Mouse (Mus musculus) erythroblast, embryonic 14.5 days (primary cell): ENCODE data around the gene Skil. TPM values are rescaled to one million over a fixed set of nuclear protein-coding genes. Genes with fewer than 3 reads are reported as not detected.

ENCODE experiments used
- H3K27me3 ChIP-seq: 2 replicates; pipeline ENCODE4 v1.6.1; 2012; ENCODE audit warnings: inconsistent platforms; ENCODE audit not compliant: control insufficient read depth
- H3K36me3 ChIP-seq: 2 replicates; pipeline ENCODE4 v1.6.1; 2012; ENCODE audit warnings: mild to moderate bottlenecking, inconsistent platforms; ENCODE audit not compliant: control insufficient read depth
- H3K4me1 ChIP-seq: 2 replicates; pipeline ENCODE4 v1.6.1; 2012; ENCODE audit warnings: inconsistent platforms; ENCODE audit not compliant: control insufficient read depth
- H3K4me3 ChIP-seq: replicated peaks from 2 replicates; pipeline ENCODE3; 2012; ENCODE audit warnings: moderate library complexity, mild to moderate bottlenecking, inconsistent platforms
- H3K9me3 ChIP-seq: 2 replicates; pipeline ENCODE4 v1.6.1; 2012; ENCODE audit warnings: low read length, inconsistent platforms, mixed read lengths; ENCODE audit not compliant: control insufficient read depth
- GATA1 ChIP-seq: IDR thresholded peaks from 2 replicates; pipeline ENCODE4 v1.6.1; 2012; ENCODE audit warnings: low read length, inconsistent platforms, mixed read lengths
- TAL1 ChIP-seq: IDR thresholded peaks from 3 replicates; pipeline ENCODE4 v1.6.1; 2012; ENCODE audit warnings: low read length, inconsistent platforms, mixed read lengths
- polyA plus RNA-seq: library from polyadenylated mRNA; stranded (reverse); fragments of >175 nt; gene quantifications from 2 replicates; pipeline ENCODE4 v1.2.3, GENCODE M21; 2012

Gene Skil
- polyA plus RNA-seq: 0.15 and 0.19 TPM in 2 replicates

DNA sequence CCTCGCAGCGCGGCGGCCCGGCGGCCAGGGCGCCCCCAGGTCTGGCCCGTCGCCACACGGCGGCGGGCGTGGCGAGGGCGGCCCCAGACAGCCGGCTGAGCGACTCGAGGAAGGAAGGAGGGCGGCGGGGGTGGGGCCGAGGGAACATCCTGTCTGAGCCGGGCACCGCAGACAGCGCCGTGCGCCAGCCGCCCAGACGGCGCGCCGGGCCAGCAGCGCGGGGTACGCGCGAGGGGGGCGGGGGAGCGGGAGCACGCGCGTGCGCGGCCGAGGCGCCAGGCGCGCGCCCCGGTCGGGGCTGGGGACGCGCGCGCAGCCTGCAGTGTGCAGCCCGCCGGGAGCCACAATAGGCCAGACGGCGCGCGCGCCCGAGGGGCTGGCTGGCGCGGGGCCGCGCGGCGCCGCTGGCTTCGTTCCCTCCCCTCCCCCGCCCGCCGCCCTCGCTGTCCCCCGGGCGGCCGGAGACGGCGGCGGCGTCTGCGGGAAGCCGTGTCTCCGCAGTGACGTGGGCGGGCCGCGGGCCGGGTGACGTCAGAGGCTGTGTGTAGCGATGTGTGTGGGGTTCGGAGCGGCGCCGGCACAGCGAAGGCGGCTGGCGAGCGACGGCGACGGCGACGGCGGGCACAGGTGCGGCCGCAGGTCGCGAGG is at the start of gene Skil:
TSS of gene Skil (plus strand) at position 528 of the 648 bp plus-strand sequence.
- H3K36me3 ChIP-seq: peaks cover 10% of the 10 kb centered on the region
- no peaks in the 10 kb centered on the region for H3K9me3 ChIP-seq
- peaks cover 53% of the 10 kb centered on the region for H3K4me1 ChIP-seq
- TF ChIP-seq GATA1: no peak
- no peak for TF ChIP-seq TAL1
- H3K27me3 ChIP-seq: peaks cover 15% of the 10 kb centered on the region
- H3K4me3 ChIP-seq: peak within 1 kb of the TSS; percentile 81

DNA sequence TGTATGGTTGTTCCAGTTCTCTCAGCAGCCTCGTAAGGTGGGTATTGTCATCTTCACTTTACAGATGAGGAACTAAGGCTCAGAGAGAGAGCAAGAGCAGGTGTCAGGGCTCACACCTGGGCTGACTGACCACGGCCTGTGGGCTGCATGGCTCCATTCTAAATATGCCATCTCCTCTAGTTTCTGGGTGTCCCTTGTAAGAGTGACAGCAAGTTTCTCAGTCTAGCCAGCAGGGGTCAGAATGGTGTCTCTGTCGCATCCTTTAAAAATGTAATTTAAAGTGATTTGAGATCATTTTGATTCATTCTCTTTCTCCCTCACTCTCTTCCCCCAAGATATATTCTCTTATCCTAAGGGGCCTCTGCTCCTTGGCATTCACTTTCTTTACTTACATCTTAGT is 47.6 kb upstream of the Skil start:
- H3K36me3 ChIP-seq: peaks cover 4% of the 10 kb centered on the region

DNA sequence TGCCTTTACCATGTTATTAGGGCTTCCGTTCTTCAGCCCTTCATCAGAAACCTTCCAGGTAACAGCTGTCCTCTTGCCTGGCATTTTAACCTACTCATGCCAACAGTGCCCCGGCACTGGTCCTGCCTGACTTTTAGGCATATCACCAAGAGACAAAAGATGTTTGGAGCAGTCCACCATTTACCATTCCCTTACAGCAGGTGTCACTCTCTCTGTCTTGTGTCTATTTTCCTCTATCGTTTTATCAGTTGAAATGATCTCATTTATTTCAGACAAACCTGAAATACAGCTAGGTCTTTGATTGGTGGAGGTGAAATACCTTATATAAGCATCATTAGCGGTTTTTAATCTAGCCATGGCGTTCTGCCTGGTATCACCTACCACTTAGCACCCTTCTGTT is 45.8 kb upstream of the Skil start:
- Histone ChIP-seq H3K27me3 (no peaks in the 10 kb centered on the region), H3K36me3 (peaks cover 4% of the 10 kb centered on the region), H3K4me3 (no peak overlapping the region), H3K9me3 (no peaks in the 10 kb centered on the region), H3K4me1 (no peaks in the 10 kb centered on the region)
- TF ChIP-seq TAL1 (no peak), GATA1 (no peak)

More for the DNA sequence above, 47.6 kb upstream of the Skil start:
- Histone ChIP-seq H3K4me1 (no peaks in the 10 kb centered on the region), H3K4me3 (no peak overlapping the region), H3K27me3 (no peaks in the 10 kb centered on the region), H3K9me3 (no peaks in the 10 kb centered on the region)
- TF ChIP-seq GATA1 (no peak), TAL1 (no peak)

DNA sequence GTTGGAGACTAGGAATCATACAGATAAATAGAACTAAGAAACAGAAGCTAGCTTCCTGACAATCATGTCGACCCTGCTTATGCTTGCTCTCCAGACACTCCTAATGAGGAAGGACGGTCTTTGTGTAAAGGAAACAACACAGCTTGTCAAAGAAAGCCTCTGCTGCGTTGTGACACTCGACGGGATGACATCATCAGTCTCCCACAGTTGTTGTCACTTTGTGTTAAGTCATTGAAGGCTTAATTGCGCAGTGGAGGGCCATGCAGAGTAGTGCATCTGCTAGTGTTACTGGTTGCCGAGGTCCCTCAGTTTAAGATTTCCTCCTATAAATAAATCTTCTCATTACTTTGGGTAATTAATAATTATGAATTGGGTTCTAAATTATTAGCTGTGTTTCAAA is 44.5 kb upstream of the Skil start:
- Histone ChIP-seq H3K9me3 (no peaks in the 10 kb centered on the region), H3K4me3 (no peak overlapping the region), H3K27me3 (no peaks in the 10 kb centered on the region), H3K4me1 (no peaks in the 10 kb centered on the region), H3K36me3 (peaks cover 4% of the 10 kb centered on the region)
- no peak for TF ChIP-seq GATA1
- no peak for TF ChIP-seq TAL1

DNA sequence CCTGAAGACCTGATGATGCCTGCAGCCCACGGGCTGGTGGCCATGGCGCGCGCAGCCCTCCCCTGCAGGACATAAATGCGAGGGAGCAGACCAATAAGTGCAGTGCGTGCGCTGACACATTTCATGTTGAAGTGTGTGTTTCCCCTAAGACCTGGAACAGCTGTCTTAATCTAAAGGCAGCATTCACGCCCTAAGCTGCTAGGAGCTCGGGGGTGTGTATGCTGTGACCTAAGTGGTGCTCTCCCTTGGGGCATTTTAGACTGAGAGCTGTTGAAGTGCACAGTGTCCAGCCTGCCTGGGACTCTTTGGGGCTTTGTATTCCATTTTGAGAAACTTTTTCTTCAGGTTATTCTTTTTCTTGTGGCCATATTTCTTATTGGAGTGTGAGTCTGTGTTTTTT is 43.1 kb upstream of the Skil start:
- Histone ChIP-seq H3K4me1 (peaks cover 6% of the 10 kb centered on the region), H3K4me3 (no peak overlapping the region), H3K27me3 (no peaks in the 10 kb centered on the region), H3K36me3 (peaks cover 4% of the 10 kb centered on the region), H3K9me3 (no peaks in the 10 kb centered on the region)
- TF ChIP-seq GATA1: no peak
- TF ChIP-seq TAL1: no peak

DNA sequence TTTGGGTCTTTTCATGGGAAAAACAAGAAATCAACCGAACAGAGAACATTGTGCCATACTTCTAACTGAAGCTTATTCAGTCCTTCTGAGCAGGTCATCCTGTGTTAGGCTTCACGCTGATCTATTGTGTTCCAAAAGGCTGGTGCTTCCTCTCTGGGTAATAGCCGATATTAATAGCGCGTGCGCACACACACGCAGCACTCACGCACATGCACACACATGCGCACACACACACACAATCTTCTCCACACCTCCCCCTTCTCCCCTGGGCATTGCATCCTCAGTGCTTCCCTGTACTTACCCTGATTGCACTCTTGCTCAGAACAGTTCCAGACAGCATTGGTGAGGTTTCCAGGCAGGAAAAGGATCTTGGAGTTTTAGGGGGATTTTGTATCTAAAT is 41.7 kb upstream of the Skil start:
- Histone ChIP-seq H3K36me3 (peaks cover 4% of the 10 kb centered on the region), H3K9me3 (no peaks in the 10 kb centered on the region), H3K27me3 (no peaks in the 10 kb centered on the region), H3K4me1 (peaks cover 13% of the 10 kb centered on the region), H3K4me3 (no peak overlapping the region)
- no peak for TF ChIP-seq TAL1
- TF ChIP-seq GATA1: no peak

DNA sequence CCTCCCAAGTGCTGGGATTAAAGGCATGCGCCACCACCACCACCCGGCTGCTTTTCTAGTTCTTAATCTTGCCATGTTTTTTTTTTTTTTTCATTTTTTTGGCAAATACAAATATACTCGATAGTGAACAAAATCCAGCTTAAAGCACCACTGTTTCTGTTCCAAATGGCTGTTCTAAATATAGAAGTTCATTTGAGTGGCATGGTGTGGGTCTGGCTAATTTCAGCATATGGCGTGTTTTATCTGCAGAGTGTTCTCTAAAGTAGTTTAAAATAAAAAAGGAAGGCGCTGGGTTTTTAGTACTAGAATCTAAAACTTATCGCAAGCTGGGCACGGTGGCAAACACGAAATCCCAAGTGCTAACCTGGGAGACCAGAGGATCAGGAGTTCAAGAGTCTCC is 40.0 kb upstream of the Skil start:
- Histone ChIP-seq H3K27me3 (no peaks in the 10 kb centered on the region), H3K4me3 (no peak overlapping the region), H3K36me3 (peaks cover 4% of the 10 kb centered on the region), H3K9me3 (no peaks in the 10 kb centered on the region), H3K4me1 (peaks cover 13% of the 10 kb centered on the region)
- TF ChIP-seq GATA1: no peak
- no peak for TF ChIP-seq TAL1

DNA sequence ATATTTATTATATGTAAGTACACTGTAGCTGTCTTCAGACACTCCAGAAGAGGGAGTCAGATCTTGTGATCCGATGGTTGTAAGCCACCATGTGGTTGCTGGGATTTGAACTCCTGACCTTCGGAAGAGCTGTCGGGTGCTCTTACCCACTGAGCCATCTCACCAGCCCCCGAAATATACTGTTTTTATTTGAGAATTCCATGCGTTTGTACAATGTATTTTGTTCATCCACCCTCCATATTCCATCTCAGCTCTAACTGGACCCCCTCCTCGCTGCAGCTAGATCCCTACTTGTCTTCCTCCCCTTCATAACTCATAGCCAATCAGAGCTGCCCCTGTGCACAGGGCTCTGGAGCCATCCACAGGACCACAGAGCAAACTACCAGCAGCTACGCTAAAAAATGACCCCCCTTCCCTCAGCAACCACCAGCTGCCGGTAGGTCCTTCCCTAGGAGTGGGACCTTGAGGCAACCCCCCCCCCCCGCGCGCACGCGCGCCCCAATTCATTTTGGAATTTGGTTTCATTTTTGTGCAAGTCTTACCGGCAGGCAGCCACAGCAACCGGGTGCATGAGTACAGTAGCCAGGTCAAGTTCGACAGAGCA is 38.7 kb upstream of the Skil start:
- Histone ChIP-seq H3K36me3 (peaks cover 2% of the 10 kb centered on the region), H3K9me3 (no peaks in the 10 kb centered on the region), H3K27me3 (peaks cover under 1% of the 10 kb centered on the region; the same call in 1 of the 2 replicates), H3K4me3 (peak overlapping the region; percentile 71), H3K4me1 (peaks cover 17% of the 10 kb centered on the region)
- TF ChIP-seq GATA1: no peak
- no peak for TF ChIP-seq TAL1

DNA sequence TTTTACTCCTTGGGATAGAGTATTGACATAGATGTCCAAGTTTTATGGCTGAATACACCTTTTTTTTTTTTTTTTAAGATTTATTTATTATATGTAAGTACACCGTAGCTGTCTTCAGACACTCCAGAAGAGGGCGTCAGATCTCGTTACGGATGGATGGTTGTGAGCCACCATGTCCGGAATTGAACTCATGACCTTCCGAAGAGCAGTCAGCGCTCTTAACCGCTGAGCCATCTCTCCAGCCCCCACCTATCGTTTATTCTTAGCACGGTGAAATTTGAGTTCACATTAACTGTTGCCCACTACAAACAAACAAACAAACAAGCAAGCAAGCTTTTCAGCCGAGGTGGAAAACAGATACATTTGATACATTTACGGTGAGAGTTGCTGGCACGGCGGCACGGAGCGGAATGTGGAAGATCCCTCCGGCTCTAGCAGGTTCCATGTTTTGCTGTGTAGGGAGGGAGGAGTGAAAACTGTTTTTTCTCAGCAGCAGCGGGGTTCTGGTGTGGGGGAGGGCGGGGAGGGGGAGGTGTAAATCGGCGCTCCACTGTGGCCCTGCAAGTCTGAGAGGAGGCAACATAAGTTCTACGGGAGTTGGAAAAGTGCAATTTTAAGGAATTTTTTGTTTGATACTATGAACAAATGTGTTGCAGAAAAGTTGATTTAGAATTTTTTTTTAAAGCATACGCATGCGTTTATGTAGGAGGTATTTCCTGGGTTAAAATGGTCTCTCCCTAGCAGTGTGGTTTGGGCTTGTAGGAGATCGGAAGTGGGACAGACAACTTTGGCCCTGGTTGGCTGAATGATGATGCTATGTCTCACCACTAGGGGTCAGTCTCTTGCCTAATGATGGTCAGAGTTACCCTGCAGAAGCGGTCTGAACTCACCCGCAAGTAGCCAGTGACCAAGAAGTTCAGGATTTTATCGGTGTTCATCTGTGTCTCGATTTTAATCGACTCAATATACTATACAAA is 37.9 kb upstream of the Skil start:
- peaks cover 21% of the 10 kb centered on the region for H3K4me1 ChIP-seq
- H3K9me3 ChIP-seq: no peaks in the 10 kb centered on the region
- TF ChIP-seq GATA1 (no peak), TAL1 (no peak)
- H3K27me3 ChIP-seq: peaks cover 3% of the 10 kb centered on the region; the same call in 1 of the 2 replicates
- no peaks in the 10 kb centered on the region for H3K36me3 ChIP-seq
- H3K4me3 ChIP-seq: peak overlapping the region; percentile 71
